Mouse (Mus musculus) forebrain, embryonic 11.5 days (tissue): ENCODE data around the gene Sap30bp. TPM values are rescaled to one million over a fixed set of nuclear protein-coding genes. Genes with fewer than 3 reads are reported as not detected.

Experiments used
- ATAC-seq: fragments of 200-750 bp; cut with Nextera tagmentation; replicated peaks from 2 replicates; pipeline ENCODE4 v1.8.0; 2017; ENCODE audit warnings: moderate TSS enrichment; ENCODE audit not compliant: low FRiP score
- DNase-seq: peaks from one replicate; pipeline ENCODE4 v3.0.0-alpha.2; 2017; ENCODE audit warnings: low spot score
- H3K27ac ChIP-seq: fragments of 300-500 bp; sonication (generic); 2 replicates; pipeline ENCODE4 v1.5.1; 2014; ENCODE audit warnings: low read depth, low read length
- H3K27me3 ChIP-seq: fragments of 300-500 bp; sonication (generic); 2 replicates; pipeline ENCODE4 v1.6.1; 2014; ENCODE audit warnings: mild to moderate bottlenecking, low read length, mixed read lengths; ENCODE audit not compliant: control insufficient read depth, insufficient read depth
- H3K36me3 ChIP-seq: fragments of 300-500 bp; sonication (generic); 2 replicates; pipeline ENCODE4 v1.6.1; 2014; ENCODE audit warnings: mild to moderate bottlenecking, low read length, moderate library complexity, mixed read lengths; ENCODE audit not compliant: control insufficient read depth, insufficient read depth
- H3K4me1 ChIP-seq: fragments of 300-500 bp; sonication (generic); replicated peaks from 2 replicates; pipeline ENCODE4 v1.6.1; 2014; ENCODE audit warnings: low read length, mixed read lengths; ENCODE audit not compliant: control insufficient read depth, insufficient read depth
- H3K4me2 ChIP-seq: fragments of 300-500 bp; sonication (generic); 2 replicates; pipeline ENCODE4 v1.6.1; 2014; ENCODE audit warnings: low read depth, mild to moderate bottlenecking, low read length, moderate library complexity, mixed read lengths; ENCODE audit not compliant: severe bottlenecking
- H3K4me3 ChIP-seq: fragments of 300-500 bp; sonication (generic); 2 replicates; pipeline ENCODE4 v1.5.1; 2014; ENCODE audit warnings: low read depth, low read length
- H3K9ac ChIP-seq: fragments of 300-500 bp; sonication (generic); 2 replicates; pipeline ENCODE4 v1.6.1; 2014; ENCODE audit warnings: low read length
- H3K9me3 ChIP-seq: fragments of 300-500 bp; sonication (generic); 2 replicates; pipeline ENCODE4 v1.6.1; 2016; ENCODE audit warnings: low read length, mixed read lengths; ENCODE audit not compliant: control insufficient read depth
- WGBS: fragments of 180-500 bp; shearing (Covaris S2); extraction: QIAGEN DNeasy Blood & Tissue Kit; methylation state at CpG from one replicate; pipeline ENCODE4 v1.1.7; 2014; 5-methylcytosine and 5-hydroxymethylcytosine counted together
- polyA plus RNA-seq: library from polyadenylated mRNA; unstranded; fragments of >200 nt; fragmentation: Nextera tagmentation; extraction: Ambion mirVana; gene quantifications from 2 replicates; pipeline ENCODE4 v1.2.1, GENCODE M21; 2014

Sap30bp gene
- polyA plus RNA-seq, 1 experiment from 2014 or later = 55.2 TPM

GRCm38 (mm10) chr11:115971016-115971415 is 37.9 kb downstream of the Sap30bp start:
- no peak overlapping the region for H3K27ac ChIP-seq
- H3K4me1 ChIP-seq = peaks cover 3% of the 10 kb centered on the region; the same call in 1 of the 2 replicates
- no peak for DNase-seq
- no peak overlapping the region for H3K4me3 ChIP-seq
- no peaks in the 10 kb centered on the region for H3K9me3 ChIP-seq
- H3K36me3 ChIP-seq = peaks cover 5% of the 10 kb centered on the region; the same call in 1 of the 2 replicates
- no peak overlapping the region for H3K4me2 ChIP-seq
- peaks cover 24% of the 10 kb centered on the region for H3K27me3 ChIP-seq
- 71% methylated on average over 6 of the region's 6 CpGs for WGBS
- no peak overlapping the region for H3K9ac ChIP-seq
- no peak for ATAC-seq

GRCm38 (mm10) chr11:115974309-115975082 is 41.4 kb downstream of the Sap30bp start, which contains the start of gene Itgb4:
TSS of gene Itgb4 (plus strand) at chr11:115974709.
- DNase-seq (peak; percentile 64), ATAC-seq (no peak)
- H3K9me3 ChIP-seq = no peaks in the 10 kb centered on the region
- peak within 1 kb of the TSS; percentile 64 for H3K4me2 ChIP-seq
- H3K27ac ChIP-seq = no peak within 1 kb of the TSS
- no peaks in the 10 kb centered on the region for H3K36me3 ChIP-seq
- H3K27me3 ChIP-seq = peaks cover 26% of the 10 kb centered on the region
- WGBS = 10% methylated on average over 55 of the region's 58 CpGs
- peak within 1 kb of the TSS; percentile 34 for H3K4me3 ChIP-seq
- peak within 1 kb of the TSS; percentile 43 for H3K9ac ChIP-seq
- peaks cover 3% of the 10 kb centered on the region; the same call in 1 of the 2 replicates for H3K4me1 ChIP-seq

GRCm38 (mm10) chr11:115975083-115975420 is 42.0 kb downstream of the Sap30bp start:
- Histone ChIP-seq H3K27me3 (peaks cover 26% of the 10 kb centered on the region), H3K4me1 (peaks cover 3% of the 10 kb centered on the region; the same call in 1 of the 2 replicates), H3K4me2 (peak overlapping the region; percentile 64), H3K9me3 (no peaks in the 10 kb centered on the region), H3K9ac (peak overlapping the region; percentile 43; the same call in 1 of the 2 replicates), H3K27ac (no peak overlapping the region), H3K36me3 (no peaks in the 10 kb centered on the region), H3K4me3 (peak overlapping the region; percentile 34)
- DNase-seq (no peak), ATAC-seq (no peak)
- 3% methylated on average over 18 of the region's 18 CpGs for WGBS

GRCm38 (mm10) chr11:115975544-115975943 is 42.5 kb downstream of the Sap30bp start:
- Histone ChIP-seq H3K9me3 (no peaks in the 10 kb centered on the region), H3K27me3 (peaks cover 26% of the 10 kb centered on the region), H3K4me3 (no peak overlapping the region), H3K27ac (no peak overlapping the region), H3K36me3 (no peaks in the 10 kb centered on the region), H3K4me2 (no peak overlapping the region), H3K9ac (no peak overlapping the region), H3K4me1 (peaks cover 3% of the 10 kb centered on the region; the same call in 1 of the 2 replicates)
- WGBS = 37% methylated on average over 12 of the region's 12 CpGs
- no peak for ATAC-seq
- no peak for DNase-seq

GRCm38 (mm10) chr11:115982472-115982871 is 49.4 kb downstream of the Sap30bp start:
- no peaks in the 10 kb centered on the region for H3K36me3 ChIP-seq
- H3K4me1 ChIP-seq = no peaks in the 10 kb centered on the region
- no peak overlapping the region for H3K27ac ChIP-seq
- no peak overlapping the region for H3K4me3 ChIP-seq
- DNase-seq (no peak), ATAC-seq (no peak)
- no peak overlapping the region for H3K4me2 ChIP-seq
- H3K9ac ChIP-seq = no peak overlapping the region
- no peaks in the 10 kb centered on the region for H3K27me3 ChIP-seq
- WGBS = 92% methylated on average over 15 of the region's 15 CpGs
- no peaks in the 10 kb centered on the region for H3K9me3 ChIP-seq

- DNase-seq = no peak
- no peaks in the 10 kb centered on the region for H3K9me3 ChIP-seq
- 87% methylated on average over 8 of the region's 8 CpGs for WGBS
- H3K4me1 ChIP-seq = no peaks in the 10 kb centered on the region
- no peaks in the 10 kb centered on the region for H3K36me3 ChIP-seq
- H3K4me2 ChIP-seq = no peak overlapping the region
- no peak overlapping the region for H3K27ac ChIP-seq
- H3K4me3 ChIP-seq = no peak overlapping the region
- ATAC-seq = no peak
- no peak overlapping the region for H3K9ac ChIP-seq
- no peaks in the 10 kb centered on the region for H3K27me3 ChIP-seq
These were observed 50.2 kb downstream of the Sap30bp start for GRCm38 (mm10) chr11:115983291-115983690.

- WGBS = 45% methylated on average over 15 of the region's 15 CpGs
- Histone ChIP-seq H3K36me3 (no peaks in the 10 kb centered on the region), H3K4me2 (0 out of 2 replicates have a peak overlapping the region, but pooled peaks have one; percentile 15), H3K27me3 (no peaks in the 10 kb centered on the region), H3K27ac (no peak overlapping the region), H3K4me1 (no peaks in the 10 kb centered on the region), H3K9ac (no peak overlapping the region; the same call in 1 of the 2 replicates), H3K4me3 (no peak overlapping the region), H3K9me3 (no peaks in the 10 kb centered on the region)
- DNase-seq (no peak), ATAC-seq (no peak)
These were observed 56.6 kb downstream of the Sap30bp start for GRCm38 (mm10) chr11:115989686-115990085.

- WGBS = 74% methylated on average over 4 of the region's 4 CpGs
These were observed 59.0 kb downstream of the Sap30bp start for GRCm38 (mm10) chr11:115992098-115992497.

GRCm38 (mm10) chr11:115995256-115995655 is 62.2 kb downstream of the Sap30bp start:
- ATAC-seq = no peak
- no peak overlapping the region for H3K4me2 ChIP-seq
- H3K36me3 ChIP-seq = no peaks in the 10 kb centered on the region
- no peaks in the 10 kb centered on the region for H3K9me3 ChIP-seq
- H3K4me3 ChIP-seq = no peak overlapping the region
- H3K27ac ChIP-seq = no peak overlapping the region
- no peak overlapping the region for H3K9ac ChIP-seq
- H3K4me1 ChIP-seq = peaks cover 4% of the 10 kb centered on the region; the same call in 1 of the 2 replicates
- DNase-seq = no peak
- no peaks in the 10 kb centered on the region for H3K27me3 ChIP-seq
- WGBS = 91% methylated on average over 3 of the region's 3 CpGs

More at GRCm38 (mm10) chr11:115992098-115992497, 59.0 kb downstream of the Sap30bp start:
- Histone ChIP-seq H3K9me3 (no peaks in the 10 kb centered on the region), H3K4me1 (no peaks in the 10 kb centered on the region), H3K27ac (no peak overlapping the region), H3K36me3 (no peaks in the 10 kb centered on the region), H3K9ac (no peak overlapping the region), H3K27me3 (no peaks in the 10 kb centered on the region), H3K4me2 (no peak overlapping the region), H3K4me3 (no peak overlapping the region)
- DNase-seq (no peak), ATAC-seq (no peak)
